Mouse (Mus musculus) E14TG2a.4 (cell line): ENCODE results near the gene Sema6d.

Experiments used
- CTCF ChIP-seq: conservative IDR thresholded peaks from 2 replicates; pipeline ENCODE4 v1.5.1; 2014; ENCODE audit warnings: low read length
- NANOG ChIP-seq: IDR thresholded peaks from 2 replicates; pipeline ENCODE4 v1.6.1; 2014; ENCODE audit warnings: borderline replicate concordance, low read length, mixed read lengths
- POU5F1 ChIP-seq: IDR thresholded peaks from 2 replicates; pipeline ENCODE4 v1.6.1; 2014; ENCODE audit warnings: low read length, borderline replicate concordance

GRCm38 (mm10) chr2:124554751-124555415 lies 465.1 kb downstream of the Sema6d start:
- TF ChIP-seq CTCF (no peak), NANOG (no peak), POU5F1 (no peak)
